Mouse (Mus musculus): ENCODE data around the gene Ergic1. TPM values are rescaled to one million over a fixed set of nuclear protein-coding genes. Genes with fewer than 3 reads are reported as not detected.

Ergic1 gene
- total RNA-seq, 2 experiments from 2014 or later: 144 to 149 TPM

DNA sequence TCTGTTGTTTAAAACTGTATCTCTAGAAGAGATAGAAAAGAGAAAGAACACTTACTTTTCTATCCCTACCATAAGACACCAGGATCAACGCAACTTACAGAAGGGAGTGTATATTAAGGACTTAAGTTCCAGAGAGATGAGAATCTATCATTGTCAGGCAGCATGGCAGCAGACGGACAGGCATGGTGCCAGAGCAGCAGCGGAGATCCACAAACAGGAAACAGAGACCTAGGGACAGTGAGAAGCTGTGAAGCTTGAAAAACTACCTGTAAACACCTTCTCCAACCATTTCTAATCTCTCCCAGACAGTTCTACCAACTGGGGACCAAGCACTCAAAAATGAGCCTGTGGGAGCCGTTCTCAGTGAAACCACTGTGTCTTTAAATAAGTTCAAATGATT, 142.4 kb downstream of the Ergic1 start:
- DNase-seq (ENCODE audit: extremely low spot score in 1 of 2, low spot score in 2 of 2): no peak
- no peak for TF ChIP-seq CTCF (IDR thresholded peaks at IDR 0.05)
- intact Hi-C loops (cut with DNase I): no loop called here
- Histone ChIP-seq H3K27ac (no peak overlapping the region), H3K4me3 (no peak overlapping the region)

- TF ChIP-seq CTCF (IDR thresholded peaks at IDR 0.05): no peak
- Histone ChIP-seq H3K4me3 (no peak overlapping the region), H3K27ac (no peak overlapping the region)
- intact Hi-C loops (cut with DNase I): no loop called here
- DNase-seq (ENCODE audit: extremely low spot score in 1 of 2, low spot score in 2 of 2): no peak
Measured at GRCm38 (mm10) chr17:26705463-26706359, 144.4 kb downstream of the Ergic1 start.

Small RNA genes lying within 50 kb of the gene (microRNA-seq; reads per million reads assigned to microRNA genes)
- 0 reads per million in 2 experiments for gene Gm22420

Other genes starting within 250 kb of the Ergic1 start
- 10 to 100 TPM; 69.9 to 79.7 TPM for gene Neurl1b, start 146.7 kb upstream of the Ergic1 start, total RNA-seq (2021)
- gene Dusp1, start 639 bp downstream of the Ergic1 start, total RNA-seq (2021): 10 to 100 TPM; 58.0 to 65.6 TPM
- gene Atp6v0e, start 101.7 kb downstream of the Ergic1 start, total RNA-seq (2021): 10 to 100 TPM; 39.2 to 44.6 TPM
- gene Crebrf, start 154.2 kb downstream of the Ergic1 start, total RNA-seq (2021): 100 to 1,000 TPM; 150 TPM
- gene Bnip1, start 219.6 kb downstream of the Ergic1 start, total RNA-seq (2021): 10 to 100 TPM; 32.6 to 34.6 TPM

Data from left cerebral cortex, adult 2 months (tissue).